Mouse (Mus musculus) testis, adult 2 months (tissue): ENCODE data around the gene Olfr313. TPM values are rescaled to one million over a fixed set of nuclear protein-coding genes. Genes with fewer than 3 reads are reported as not detected.
"Not testable (repeated sequence)": the region's sequence is repeated elsewhere in the genome, so short reads cannot be mapped to it uniquely, and the experiment has no call there.

Experiments used
- H3K27ac ChIP-seq: fragments of 200-500 bp; 2 replicates; pipeline ENCODE4 v1.5.1; 2012; ENCODE audit warnings: low read depth, low read length; ENCODE audit not compliant: control insufficient read depth, insufficient read depth
- H3K27me3 ChIP-seq: fragments of 200-500 bp; 2 replicates; pipeline ENCODE4 v1.6.1; 2012; ENCODE audit warnings: mild to moderate bottlenecking, low read length, moderate library complexity; ENCODE audit not compliant: control insufficient read depth, insufficient read depth
- H3K36me3 ChIP-seq: fragments of 200-500 bp; 2 replicates; pipeline ENCODE4 v1.6.1; 2012; ENCODE audit warnings: mild to moderate bottlenecking, low read length; ENCODE audit not compliant: control insufficient read depth, insufficient read depth
- H3K4me1 ChIP-seq: fragments of 200-500 bp; 2 replicates; pipeline ENCODE4 v1.6.1; 2012; ENCODE audit warnings: low read length; ENCODE audit not compliant: control insufficient read depth, insufficient read depth
- H3K4me3 ChIP-seq: fragments of 200-500 bp; 2 replicates; pipeline ENCODE4 v1.5.1; 2012; ENCODE audit warnings: low read depth, mild to moderate bottlenecking, low read length, moderate library complexity, mixed read lengths; ENCODE audit not compliant: control insufficient read depth
- CTCF ChIP-seq: fragments of 200-500 bp; IDR thresholded peaks from 2 replicates; pipeline ENCODE4 v1.5.1; 2012; ENCODE audit warnings: low read depth, mild to moderate bottlenecking, inconsistent platforms, low read length, moderate library complexity; ENCODE audit not compliant: control insufficient read depth, insufficient read depth, insufficient replicate concordance
- POLR2A ChIP-seq: fragments of 200-500 bp; IDR thresholded peaks from 2 replicates; pipeline ENCODE4 v1.6.1; 2012; ENCODE audit warnings: low read depth, mild to moderate bottlenecking, inconsistent platforms, low read length, moderate library complexity; ENCODE audit not compliant: control insufficient read depth
- polyA plus RNA-seq: library from polyadenylated mRNA; depleted of rRNA; stranded (reverse); fragments of >200 nt; gene quantifications from 2 replicates; pipeline ENCODE4 v1.2.3, GENCODE M21; 2012; rRNA removed

Gene Olfr313
- 0.09 and 0.42 TPM in 2 replicates for polyA plus RNA-seq

DNA sequence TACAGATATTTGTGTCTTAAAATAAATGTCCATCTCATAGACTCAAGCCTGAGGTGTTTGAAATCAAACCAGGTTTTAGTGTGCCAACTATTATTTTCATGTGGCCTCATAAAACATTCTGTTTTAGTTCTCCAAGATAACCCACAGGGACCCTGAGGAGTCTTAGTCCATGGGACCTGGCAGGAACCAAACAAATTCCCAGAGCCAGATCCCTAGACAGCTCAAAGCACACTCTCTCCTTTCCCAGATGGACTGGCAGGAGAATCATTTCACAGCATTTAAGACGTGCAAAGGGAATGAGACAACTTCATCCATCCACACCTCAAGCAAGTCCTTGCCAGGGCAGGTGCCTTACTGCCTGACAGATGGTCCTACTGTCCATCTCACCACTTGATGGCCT is at the start of gene Olfr313:
TSS of gene Olfr313 (plus strand) at position 301 of the 400 bp plus-strand sequence.
- not testable (repeated sequence) for H3K4me1 ChIP-seq, H3K27ac ChIP-seq, H3K4me3 ChIP-seq, H3K36me3 ChIP-seq, H3K27me3 ChIP-seq

DNA sequence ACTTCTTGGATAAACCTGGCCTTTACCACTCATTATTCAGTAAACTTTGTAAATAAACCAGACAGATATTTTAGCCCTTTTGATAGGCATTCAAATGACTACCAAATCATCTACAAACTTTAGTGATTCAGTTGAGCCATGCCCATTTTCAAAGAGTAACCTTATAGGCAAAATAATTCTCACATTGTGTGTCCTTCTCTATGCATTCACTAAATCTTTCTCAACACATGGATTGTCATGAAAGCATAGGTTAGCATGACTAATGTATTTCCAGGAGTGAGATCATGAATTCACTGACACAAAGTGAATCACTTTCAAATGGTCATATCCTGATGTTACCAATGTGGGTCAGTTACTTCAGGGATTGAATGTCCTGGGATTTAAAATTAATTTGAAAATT is 41.9 kb upstream of the Olfr313 start, which contains the start of gene Olfr315:
TSS of gene Olfr315 (plus strand) at position 301 of the 400 bp plus-strand sequence.
- Histone ChIP-seq H3K36me3 (no peaks in the 10 kb centered on the region), H3K4me3 (no peak within 1 kb of the TSS), H3K4me1 (no peaks in the 10 kb centered on the region), H3K27me3 (no peaks in the 10 kb centered on the region), H3K27ac (no peak within 1 kb of the TSS)
- TF ChIP-seq POLR2A (no peak), CTCF (no peak)

DNA sequence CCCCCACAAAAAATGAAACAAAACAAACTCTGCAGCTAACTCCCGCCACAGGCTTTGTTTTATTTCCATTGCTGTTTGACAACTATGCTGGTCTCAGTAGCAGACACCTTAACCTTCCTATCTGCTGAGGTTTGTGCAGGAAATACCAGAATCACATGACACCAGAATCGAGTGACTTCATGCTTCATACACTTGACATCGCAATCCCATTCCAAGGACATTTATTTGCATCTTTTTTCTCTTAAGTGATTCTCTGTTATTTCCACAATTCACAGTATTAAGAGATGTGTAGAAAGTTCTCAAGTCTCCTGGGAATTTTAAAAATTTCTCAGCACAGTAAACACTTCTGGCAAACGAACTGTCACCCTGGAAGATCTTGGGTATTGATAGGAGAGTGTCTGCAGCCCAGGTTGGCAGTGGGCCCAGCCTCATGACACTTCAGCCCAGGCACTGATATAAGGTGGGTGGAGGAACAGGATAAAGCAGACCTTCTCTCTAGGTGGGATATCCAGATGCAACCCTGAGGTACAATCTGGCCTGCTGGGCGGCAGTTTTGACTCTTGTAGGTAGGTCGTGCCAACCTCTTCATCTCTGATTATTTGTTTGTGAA is 32.2 kb upstream of the Olfr313 start, which contains the start of gene Olfr314:
TSS of gene Olfr314 (plus strand) at position 473 of the 610 bp plus-strand sequence.
- TF ChIP-seq POLR2A (no peak), CTCF (no peak)
- H3K4me1 ChIP-seq: peaks cover 11% of the 10 kb centered on the region; the same call in 1 of the 2 replicates
- H3K4me3 ChIP-seq: no peak within 1 kb of the TSS
- H3K27me3 ChIP-seq: no peaks in the 10 kb centered on the region
- no peak within 1 kb of the TSS for H3K27ac ChIP-seq
- no peaks in the 10 kb centered on the region for H3K36me3 ChIP-seq

DNA sequence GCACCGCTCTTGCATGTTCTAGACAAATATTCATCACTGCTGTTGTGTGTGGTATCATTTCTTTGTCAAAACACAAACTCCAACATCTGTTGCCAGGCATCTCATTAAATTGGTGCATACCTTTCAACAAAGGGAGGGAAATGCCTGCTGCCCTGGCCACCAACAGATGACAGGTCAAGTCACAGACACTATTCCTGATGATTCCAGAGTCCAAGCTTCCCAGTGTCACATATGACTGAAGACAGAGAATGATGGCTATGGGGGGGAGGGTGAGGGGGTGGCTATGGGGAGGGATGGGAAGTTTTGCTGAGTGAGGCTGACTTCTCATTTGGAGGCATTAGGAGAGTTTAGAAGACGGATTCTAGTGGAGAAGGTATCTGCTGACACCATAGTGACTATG is 30.6 kb upstream of the Olfr313 start:
- H3K27ac ChIP-seq: no peak overlapping the region
- H3K36me3 ChIP-seq: no peaks in the 10 kb centered on the region
- H3K4me3 ChIP-seq: no peak overlapping the region
- TF ChIP-seq CTCF: no peak
- no peak for TF ChIP-seq POLR2A
- H3K4me1 ChIP-seq: peaks cover 9% of the 10 kb centered on the region; the same call in 1 of the 2 replicates
- no peaks in the 10 kb centered on the region for H3K27me3 ChIP-seq

DNA sequence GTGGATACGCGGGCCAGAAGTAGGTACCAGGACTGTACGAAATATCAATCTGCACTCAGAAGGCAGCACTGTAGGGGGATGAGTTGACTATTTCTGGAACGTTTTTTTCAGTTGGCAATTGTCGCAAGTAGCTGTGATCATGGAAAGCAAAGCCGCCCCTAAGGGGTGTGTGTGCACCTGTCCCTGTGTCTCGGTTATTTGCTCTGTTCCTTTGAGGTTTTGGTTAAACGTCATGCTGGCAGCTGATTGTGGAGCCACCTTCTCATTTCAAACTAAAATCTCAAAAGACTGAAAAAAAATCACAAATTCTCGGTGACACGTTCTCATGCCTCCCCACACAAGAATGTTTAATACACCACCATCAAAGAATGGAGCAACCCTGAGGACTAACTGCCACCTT is 27.1 kb upstream of the Olfr313 start:
- Histone ChIP-seq H3K27ac (no peak overlapping the region), H3K36me3 (no peaks in the 10 kb centered on the region), H3K4me3 (no peak overlapping the region), H3K4me1 (peaks cover 9% of the 10 kb centered on the region; the same call in 1 of the 2 replicates), H3K27me3 (no peaks in the 10 kb centered on the region)
- TF ChIP-seq CTCF: no peak
- TF ChIP-seq POLR2A: no peak

DNA sequence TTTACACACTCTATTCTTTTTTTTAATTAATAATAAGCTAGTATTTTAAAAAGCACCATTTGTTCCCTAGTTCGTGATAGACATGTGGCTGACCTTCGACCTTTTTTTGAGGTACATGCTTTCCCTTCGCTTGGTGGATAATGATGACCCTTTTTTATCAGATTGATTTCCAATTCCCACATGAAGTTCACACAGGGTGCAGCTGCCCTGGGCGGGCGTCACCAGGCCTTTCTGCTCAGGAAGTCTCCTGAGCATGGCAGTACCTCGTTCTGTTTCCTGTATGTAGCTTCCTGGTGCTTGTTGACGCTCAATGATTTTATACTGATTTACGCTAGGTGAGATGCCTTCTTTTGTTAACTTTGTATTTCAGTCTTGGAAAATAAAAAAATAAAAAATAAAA is 26.5 kb upstream of the Olfr313 start:
- H3K27me3 ChIP-seq: no peaks in the 10 kb centered on the region
- H3K4me3 ChIP-seq: no peak overlapping the region
- TF ChIP-seq POLR2A (no peak), CTCF (no peak)
- H3K36me3 ChIP-seq: no peaks in the 10 kb centered on the region
- H3K27ac ChIP-seq: no peak overlapping the region
- H3K4me1 ChIP-seq: peaks cover 9% of the 10 kb centered on the region; the same call in 1 of the 2 replicates

DNA sequence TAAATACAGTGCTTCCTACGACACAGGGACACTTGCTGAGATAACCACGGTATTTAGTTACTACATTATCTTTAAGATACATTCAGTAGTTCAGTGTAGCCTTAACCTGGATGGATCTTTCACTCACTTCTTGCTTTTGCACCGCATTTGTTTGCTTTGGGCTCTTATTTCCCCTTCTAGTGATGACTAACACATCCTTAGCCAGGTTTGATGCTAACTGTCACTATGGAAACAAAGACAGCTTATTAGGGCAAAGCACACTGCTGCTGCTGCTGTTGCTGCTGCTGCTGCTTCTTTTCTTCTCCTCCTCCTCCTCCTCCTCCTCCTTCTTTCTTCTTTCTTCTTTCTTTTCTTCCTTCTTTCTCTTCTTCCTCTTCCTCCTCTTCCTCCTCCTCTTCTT is 25.3 kb upstream of the Olfr313 start:
- no peak for TF ChIP-seq CTCF
- no peak for TF ChIP-seq POLR2A
- H3K36me3 ChIP-seq: no peaks in the 10 kb centered on the region
- peaks cover 9% of the 10 kb centered on the region; the same call in 1 of the 2 replicates for H3K4me1 ChIP-seq
- H3K27me3 ChIP-seq: no peaks in the 10 kb centered on the region
- H3K4me3 ChIP-seq: no peak overlapping the region
- no peak overlapping the region for H3K27ac ChIP-seq

DNA sequence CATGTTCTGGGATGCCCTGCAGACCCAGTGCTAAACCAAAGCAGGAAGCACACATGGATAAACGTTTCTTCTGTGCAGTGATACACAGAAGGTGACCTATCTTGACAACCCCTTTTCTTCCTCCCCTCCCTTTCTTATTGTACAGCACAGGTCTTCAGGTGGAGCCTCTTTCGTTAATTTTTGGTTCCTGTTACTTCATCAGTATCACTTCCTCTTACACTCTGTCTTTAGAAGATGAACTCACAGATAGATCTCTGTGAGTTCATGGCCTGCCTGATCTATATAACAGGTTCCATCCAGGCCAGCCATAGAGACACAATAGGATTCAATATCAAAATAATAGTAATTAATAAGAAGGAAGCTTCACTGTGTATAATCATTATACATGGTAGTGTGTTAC is 24.7 kb upstream of the Olfr313 start:
- Histone ChIP-seq H3K27ac (no peak overlapping the region), H3K36me3 (no peaks in the 10 kb centered on the region), H3K4me3 (no peak overlapping the region), H3K4me1 (peaks cover 9% of the 10 kb centered on the region; the same call in 1 of the 2 replicates), H3K27me3 (no peaks in the 10 kb centered on the region)
- TF ChIP-seq POLR2A (no peak), CTCF (no peak)
